Mouse (Mus musculus) splenic B cell, adult 2 months (primary cell): Measurements from ENCODE around the gene Cdk14.
A peak's percentile ranks its signal among the peaks of the same experiment; 100 is the strongest.

Experiments
- DNase-seq: peaks from one replicate; pipeline ENCODE4 v3.0.0-alpha.2; 2011; ENCODE audit warnings: low read depth, low spot score
- H3K27me3 ChIP-seq: 2 replicates; pipeline ENCODE4 v1.6.1; 2012; ENCODE audit warnings: mild to moderate bottlenecking, low read length, moderate library complexity, mixed read lengths; ENCODE audit not compliant: control insufficient read depth, poor library complexity, insufficient read depth, severe bottlenecking
- H3K36me3 ChIP-seq: 2 replicates; pipeline ENCODE4 v1.6.1; 2012; ENCODE audit warnings: mild to moderate bottlenecking, low read length, moderate library complexity, mixed read lengths; ENCODE audit not compliant: control insufficient read depth, poor library complexity, insufficient read depth, severe bottlenecking

Gene Cdk14

DNA sequence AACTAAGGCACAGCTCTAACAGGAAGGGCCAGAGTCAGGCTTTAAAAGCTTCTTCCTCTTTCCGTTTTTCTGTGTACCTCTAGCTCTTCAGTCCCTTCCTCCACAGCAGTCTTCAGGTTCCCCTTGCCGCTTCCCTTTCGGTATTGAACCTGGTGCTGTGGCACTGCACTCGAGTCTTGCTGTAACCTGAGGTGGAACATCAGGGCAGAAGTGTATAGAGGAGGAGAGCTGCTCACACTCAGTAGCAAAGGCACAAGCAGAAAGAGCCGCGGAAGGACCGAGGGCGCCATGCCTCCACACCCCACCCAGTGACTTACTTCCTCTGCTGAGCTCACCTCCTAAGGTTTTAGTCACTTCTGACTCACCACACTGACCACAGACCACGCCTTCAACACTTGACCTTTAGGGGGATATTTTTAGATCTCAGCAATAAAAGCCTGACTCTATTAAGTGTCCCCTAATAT, at the start of gene Cdk14:
Gene Cdk14, minus strand, starts transcription at position 321 of the 464 bp plus-strand sequence.
- peak; percentile 83 for DNase-seq
- Histone ChIP-seq H3K27me3 (no peaks in the 10 kb centered on the region), H3K36me3 (no peaks in the 10 kb centered on the region)

DNA sequence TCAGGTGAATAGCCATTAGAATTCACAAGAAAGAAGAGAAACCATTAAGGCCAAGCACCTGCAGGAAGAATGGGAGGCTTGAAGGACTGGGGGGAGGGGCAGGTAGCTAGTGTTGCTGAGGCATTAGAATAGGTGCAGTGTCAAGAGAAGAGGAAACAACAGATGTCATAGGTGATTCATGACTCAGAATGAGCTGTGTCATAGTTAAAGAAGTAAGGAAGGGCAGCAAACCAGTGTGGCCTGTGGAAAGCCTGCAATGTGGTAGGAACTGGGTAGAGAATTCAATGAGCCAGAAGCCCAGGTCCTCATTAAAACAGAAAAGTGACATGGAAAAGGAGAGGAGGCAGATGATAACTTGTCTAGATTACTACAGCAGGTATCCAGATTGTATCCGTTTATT, 45.1 kb upstream of the Cdk14 start:
- H3K36me3 ChIP-seq: no peaks in the 10 kb centered on the region
- no peak for DNase-seq
- no peaks in the 10 kb centered on the region for H3K27me3 ChIP-seq

DNA sequence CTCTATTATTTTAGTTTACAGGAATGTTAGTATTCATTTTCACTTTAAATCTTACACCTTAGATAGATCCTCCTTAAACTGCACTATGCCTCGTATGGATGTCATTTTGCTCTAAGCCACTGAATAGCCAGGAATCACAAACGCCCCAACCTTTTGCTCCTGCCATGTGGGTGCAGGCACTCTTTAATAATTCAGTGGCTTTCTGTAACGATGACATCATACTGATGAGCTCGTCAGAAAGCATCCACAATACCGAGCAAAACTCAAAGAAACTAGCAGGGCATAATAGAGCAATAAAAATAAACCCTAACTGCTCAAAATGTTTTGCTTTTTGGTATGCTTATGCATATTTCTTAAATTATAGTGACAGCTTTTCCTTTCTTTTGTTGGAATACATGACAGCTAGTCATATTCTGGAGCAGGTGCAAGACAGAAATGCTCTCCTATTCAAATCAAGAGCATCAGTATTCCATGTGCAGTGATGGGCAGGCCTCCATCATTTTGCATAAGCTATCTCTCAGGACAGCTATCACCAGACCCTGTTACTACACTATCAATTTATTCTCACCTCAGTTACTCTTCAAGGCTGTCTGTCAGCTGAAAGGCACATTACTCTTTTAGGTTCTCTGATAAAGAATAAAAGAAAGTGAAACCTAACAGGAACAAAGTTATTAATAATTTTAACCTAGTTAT, 11.8 kb upstream of the Cdk14 start:
- no peaks in the 10 kb centered on the region for H3K27me3 ChIP-seq
- H3K36me3 ChIP-seq: no peaks in the 10 kb centered on the region
- no peak for DNase-seq

DNA sequence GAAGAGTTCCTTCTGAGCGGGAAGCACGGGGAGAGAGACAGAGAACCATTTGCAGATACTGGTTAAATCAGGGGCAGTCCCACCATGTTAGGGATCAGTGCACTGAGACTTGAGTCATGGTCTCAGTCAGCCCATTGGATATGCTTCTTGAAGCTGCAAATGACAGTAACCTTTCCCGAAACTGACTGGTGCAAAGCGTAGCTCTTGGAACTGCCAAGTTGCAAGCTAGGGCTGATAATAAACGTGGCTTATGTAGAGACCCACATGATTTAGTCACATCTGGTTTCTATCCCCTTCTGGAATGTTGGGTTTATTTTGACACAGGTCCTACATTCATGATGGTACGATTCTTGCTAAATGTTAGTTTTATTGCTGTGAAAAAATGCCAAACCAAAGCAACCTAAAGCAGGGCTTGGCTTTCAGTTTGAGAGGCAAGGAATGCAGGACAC, 3.6 kb upstream of the Cdk14 start:
- no peaks in the 10 kb centered on the region for H3K27me3 ChIP-seq

DNA sequence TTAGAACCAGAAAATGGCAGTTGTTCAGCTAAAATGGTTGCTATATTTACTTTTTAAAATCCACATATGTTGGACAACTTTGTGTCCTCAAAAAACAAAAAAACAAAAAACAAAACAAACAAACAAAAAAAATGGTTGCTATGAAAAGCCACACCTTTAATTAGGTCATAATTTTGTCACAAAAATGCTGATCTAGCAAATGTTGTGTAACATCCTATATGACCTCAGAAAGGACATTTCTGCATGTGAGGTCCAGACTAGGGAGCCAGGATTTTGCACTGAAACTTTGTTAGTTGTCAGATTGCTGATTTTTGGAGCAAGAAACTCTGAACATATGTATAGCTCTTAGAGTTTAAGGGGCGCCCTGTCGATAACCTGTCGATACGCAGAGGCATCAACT, 3.0 kb upstream of the Cdk14 start:
- no peak for DNase-seq
- no peaks in the 10 kb centered on the region for H3K27me3 ChIP-seq
- H3K36me3 ChIP-seq: no peaks in the 10 kb centered on the region

More for the DNA sequence above, 3.6 kb upstream of the Cdk14 start:
- no peaks in the 10 kb centered on the region for H3K36me3 ChIP-seq
- no peak for DNase-seq

DNA sequence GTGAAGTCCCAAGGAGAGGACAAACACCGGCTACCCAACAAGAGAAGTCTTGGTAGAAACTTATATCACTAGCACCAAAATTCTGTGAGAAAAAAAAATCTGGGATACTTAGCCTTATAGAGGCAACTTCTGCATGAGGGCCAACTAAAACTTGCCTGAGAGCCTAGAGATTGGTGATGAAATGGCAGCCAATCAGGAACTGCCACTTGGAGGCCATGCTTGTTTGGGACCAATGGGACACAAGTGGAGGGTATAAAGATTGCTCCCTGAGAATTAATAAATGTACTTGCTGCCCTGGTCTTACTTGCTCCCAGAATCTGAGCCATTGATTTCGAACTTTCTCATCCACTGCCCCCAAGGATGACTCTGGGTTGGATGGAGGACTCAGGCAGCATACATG, 1.3 kb upstream of the Cdk14 start:
- DNase-seq: peak; percentile 34
- no peaks in the 10 kb centered on the region for H3K36me3 ChIP-seq
- no peaks in the 10 kb centered on the region for H3K27me3 ChIP-seq

DNA sequence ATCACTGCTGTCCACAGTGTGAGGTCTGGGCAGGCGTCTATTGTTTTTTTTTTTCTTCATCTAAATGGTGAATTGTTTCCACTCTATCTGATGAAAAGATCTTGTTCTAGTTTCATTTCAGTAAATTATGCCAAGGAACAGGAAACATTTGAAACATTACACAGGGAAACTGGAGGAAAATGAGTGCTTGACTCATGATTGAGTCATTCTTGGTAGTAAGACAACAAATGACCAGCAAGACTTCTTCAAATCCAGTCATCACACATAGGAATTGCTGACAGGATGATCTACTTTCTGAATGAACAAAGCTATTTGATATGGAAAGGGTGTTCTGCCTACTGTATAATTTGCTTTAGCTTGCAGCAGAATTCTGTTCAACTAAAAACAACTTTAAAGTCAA, 859 bp downstream of the Cdk14 start:
- no peaks in the 10 kb centered on the region for H3K36me3 ChIP-seq
- DNase-seq: peak; percentile 10
- H3K27me3 ChIP-seq: no peaks in the 10 kb centered on the region

DNA sequence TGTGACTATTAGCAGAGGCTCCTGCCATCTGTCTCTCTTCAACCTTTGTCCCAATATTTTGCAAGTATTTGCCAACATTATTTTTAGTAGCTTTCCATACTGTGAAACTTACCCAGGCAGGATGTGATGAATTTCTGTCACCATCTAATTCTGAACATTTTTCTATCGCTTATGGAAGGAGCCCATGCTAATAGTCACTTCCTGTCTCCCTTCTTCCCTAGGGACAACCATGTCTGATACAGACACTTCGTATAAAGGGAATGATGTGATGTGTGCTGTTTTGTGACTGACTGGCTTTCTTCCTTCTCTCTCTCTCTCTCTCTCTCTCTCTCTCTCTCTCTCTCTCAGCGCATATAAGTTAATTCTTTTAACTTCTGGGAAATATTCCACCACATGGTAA, 5.3 kb downstream of the Cdk14 start:
- DNase-seq: no peak
- H3K27me3 ChIP-seq: no peaks in the 10 kb centered on the region

DNA sequence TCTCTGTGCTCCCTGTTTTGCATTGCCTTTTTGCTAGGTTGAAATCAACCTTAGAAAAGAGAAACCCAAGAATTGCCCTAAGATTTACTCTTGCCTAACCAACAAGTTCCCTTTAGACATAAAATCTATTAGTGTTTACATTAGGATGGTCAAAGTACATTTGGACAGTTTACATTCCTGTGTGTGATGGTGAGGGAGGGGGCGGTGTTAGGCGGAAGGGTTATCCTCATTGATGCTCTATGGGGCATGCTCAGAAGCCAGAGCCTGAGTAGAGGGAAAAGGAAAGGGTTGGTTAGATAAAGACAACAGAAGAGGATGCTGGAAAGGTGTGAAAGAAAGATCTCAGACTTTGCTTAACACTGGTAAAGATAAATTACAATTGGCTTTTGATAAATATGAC, 8.2 kb downstream of the Cdk14 start:
- H3K27me3 ChIP-seq: no peaks in the 10 kb centered on the region
- no peaks in the 10 kb centered on the region for H3K36me3 ChIP-seq
- DNase-seq: no peak

More for the DNA sequence above, 5.3 kb downstream of the Cdk14 start:
- H3K36me3 ChIP-seq: no peaks in the 10 kb centered on the region

DNA sequence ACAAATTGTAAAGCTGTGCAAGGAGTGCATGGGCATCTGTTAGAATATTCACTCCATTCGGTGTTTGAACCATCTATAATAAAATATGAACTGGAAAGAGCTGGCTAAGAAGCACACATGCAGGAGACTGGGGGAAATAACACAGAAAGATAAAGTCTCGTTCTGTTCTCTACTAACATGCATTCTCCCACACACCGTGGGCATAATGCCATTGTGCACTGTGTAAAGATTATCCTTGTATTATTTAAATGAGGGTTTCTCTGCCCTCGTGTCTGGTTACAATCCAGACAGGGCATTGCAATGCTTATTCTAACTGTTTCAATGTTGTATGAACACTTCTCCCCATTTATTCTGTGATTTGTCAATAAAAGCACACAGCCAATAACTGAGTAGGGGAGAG, 18.1 kb downstream of the Cdk14 start:
- Histone ChIP-seq H3K36me3 (no peaks in the 10 kb centered on the region), H3K27me3 (no peaks in the 10 kb centered on the region)
- DNase-seq: no peak

DNA sequence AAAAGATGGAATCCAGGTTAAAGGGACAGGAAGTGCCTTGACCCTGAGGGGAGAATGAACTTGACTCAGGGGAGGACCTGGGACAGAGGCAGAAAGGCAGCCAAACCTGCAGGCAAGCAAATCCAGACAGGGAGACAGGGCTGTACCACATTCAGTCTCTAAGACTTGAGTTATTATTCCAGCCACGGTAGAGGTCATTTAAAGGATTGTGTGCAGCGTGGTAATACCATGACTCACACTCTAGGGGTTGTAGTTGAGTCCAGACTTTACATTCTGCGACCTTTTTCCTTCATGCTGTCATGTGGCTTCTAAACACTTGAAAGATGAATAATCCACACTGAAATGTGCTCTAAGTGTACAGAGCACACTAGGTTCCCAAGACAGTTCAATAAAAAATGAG, 27.3 kb downstream of the Cdk14 start:
- H3K36me3 ChIP-seq: no peaks in the 10 kb centered on the region
- no peak for DNase-seq
- no peaks in the 10 kb centered on the region for H3K27me3 ChIP-seq

DNA sequence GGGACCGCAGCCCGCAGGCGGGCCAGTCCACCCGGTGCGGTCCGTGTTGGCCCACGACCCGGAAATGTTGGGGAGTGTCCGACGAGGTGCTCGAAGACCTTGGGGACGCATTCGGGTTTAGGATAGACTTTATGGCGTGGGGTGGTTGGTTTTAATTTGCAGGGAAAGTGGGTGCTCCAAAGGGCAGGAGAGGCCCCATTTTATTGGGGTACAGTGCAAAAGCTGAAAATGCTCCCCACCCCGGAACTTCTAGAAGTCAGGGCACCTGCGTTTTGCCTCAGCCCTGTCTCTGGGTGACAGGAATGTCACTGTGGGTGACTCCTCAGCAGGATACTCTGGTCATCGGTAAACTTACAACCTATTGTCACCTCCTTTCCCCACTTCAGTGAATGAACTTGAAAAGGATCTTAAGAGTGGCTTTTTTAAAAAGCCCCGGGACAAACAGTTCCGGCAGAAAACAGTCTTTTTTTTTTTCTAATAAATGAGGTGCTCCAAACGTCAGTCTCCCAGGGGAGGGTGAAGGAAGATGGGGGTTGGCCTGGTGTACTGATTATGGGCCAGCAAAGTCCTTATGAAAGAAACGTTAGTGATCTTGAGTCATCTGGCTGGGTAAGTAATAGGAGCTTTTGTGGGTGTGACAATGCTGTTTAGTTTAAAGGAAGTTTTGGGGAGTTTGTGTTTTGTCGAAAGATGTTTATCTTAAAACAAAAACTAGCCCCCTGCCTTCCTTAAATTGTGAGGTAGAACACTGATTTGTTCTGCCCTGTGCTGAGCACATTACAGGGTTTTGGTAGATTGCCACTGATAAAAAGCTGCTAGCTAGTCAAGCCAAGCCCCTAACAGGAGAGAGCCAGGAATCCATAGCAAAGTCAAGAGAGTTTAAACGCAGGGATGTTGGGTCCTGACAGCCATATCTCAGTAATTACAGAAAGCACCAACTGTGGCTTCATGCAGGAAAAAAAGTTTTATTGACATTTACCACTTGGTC, 39.1 kb downstream of the Cdk14 start:
- no peaks in the 10 kb centered on the region; the same call in 1 of the 2 replicates for H3K27me3 ChIP-seq
- DNase-seq: no peak
- no peaks in the 10 kb centered on the region for H3K36me3 ChIP-seq

DNA sequence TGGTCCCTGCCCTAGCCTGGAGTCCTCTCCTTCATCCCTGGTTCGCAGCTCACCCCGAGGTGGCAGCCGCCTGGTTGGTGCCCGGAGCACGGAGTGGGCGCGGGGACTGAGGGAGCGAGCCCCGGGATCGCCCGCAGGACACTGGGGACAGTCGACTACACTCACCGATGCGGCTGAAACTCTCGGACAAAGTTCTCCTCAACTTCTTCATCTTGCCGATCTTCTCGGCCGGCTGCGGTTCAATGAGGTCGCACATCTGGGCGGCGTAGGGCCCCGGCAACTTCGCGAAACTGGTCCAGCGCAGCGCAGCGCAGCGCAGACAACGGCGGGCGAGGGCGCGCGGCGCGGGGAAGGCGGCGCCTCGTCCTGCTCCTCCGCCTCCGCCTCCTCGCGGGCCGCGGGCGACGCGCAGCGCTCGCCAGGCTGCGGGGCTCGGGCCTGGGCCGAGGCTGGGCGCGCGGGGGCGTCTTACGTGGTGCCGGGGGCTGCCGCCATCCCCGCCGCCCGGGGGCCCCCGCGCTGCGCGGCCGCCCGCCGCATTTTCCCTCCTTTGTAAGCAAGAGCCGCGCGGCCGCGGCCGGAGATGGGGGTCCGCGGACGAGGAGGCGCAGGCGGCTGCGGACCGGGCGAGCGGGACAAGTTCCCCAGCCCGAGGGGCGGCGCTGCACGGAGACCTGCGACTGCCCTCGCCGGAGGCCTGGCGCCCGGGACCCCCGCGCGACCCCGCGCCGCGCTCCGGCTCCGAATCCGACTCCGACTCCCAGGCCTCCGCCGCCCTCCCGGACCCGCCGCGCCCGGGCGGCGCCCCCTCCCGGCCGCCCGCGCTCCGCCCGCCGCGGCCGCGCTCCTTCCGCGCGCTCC, 40.0 kb downstream of the Cdk14 start:
- Histone ChIP-seq H3K27me3 (no peaks in the 10 kb centered on the region; the same call in 1 of the 2 replicates), H3K36me3 (no peaks in the 10 kb centered on the region)
- DNase-seq: peak; percentile 38

DNA sequence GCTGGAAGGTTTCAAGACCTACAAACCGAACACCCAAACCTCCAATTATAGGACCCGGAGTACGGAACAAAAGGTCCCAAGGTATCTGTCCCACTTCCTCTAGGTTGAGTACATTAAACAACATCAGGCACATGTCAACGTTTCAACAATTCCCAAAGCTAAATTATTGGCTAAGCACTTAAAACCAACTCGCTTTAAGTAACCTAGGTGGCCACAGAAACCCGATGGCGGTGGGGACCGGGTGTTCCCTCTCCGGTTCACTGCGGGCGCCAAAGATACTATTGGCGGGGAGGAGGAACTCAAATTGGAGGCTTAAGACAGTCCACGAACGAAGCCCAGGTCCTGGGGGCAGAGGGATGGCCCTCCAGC, 40.6 kb downstream of the Cdk14 start:
- DNase-seq: peak; percentile 10
- Histone ChIP-seq H3K36me3 (no peaks in the 10 kb centered on the region), H3K27me3 (no peaks in the 10 kb centered on the region; the same call in 1 of the 2 replicates)
